Mouse (Mus musculus): ENCODE measurements around the gene Slc39a5. TPM values are rescaled to one million over a fixed set of nuclear protein-coding genes. Genes with fewer than 3 reads are reported as not detected.

Slc39a5 gene
- polyA plus RNA-seq, 1 experiment from 2014 or later: 0.76 TPM

DNA sequence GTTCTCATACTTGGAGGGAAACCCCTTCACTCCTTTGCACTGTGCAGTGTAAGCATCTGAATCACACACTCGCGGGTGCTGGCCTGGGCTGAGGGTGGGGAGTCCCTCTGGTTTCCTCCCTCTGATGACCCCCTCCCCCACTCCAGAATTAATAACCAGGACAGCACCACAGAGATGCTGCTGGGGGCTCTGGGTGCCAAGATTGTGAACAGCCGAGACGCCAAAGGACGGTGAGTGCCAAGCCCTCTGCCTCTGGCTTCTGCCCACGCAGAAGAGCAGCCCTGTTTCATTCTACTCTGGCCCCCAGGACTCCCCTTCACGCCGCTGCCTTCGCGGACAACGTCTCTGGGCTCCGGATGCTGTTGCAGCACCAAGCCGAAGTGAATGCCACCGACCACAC, 12.1 kb downstream of the Slc39a5 start:
- H3K9ac ChIP-seq (ENCODE audit: low read length): no peak overlapping the region
- no peak overlapping the region for H3K4me2 ChIP-seq (replicated peaks; ENCODE audit: low read depth)
- no peak for DNase-seq (ENCODE audit: low spot score)
- peaks cover 62% of the 10 kb centered on the region for H3K36me3 ChIP-seq (ENCODE audit: control insufficient read depth, insufficient read depth, low read length)
- H3K4me1 ChIP-seq (replicated peaks; ENCODE audit: control insufficient read depth, insufficient read depth): no peaks in the 10 kb centered on the region
- H3K27me3 ChIP-seq (ENCODE audit: control insufficient read depth, insufficient read depth, low read length): no peaks in the 10 kb centered on the region
- ATAC-seq (ENCODE audit: low FRiP score, low TSS enrichment): no peak
- H3K27ac ChIP-seq (replicated peaks): no peak overlapping the region
- no peak overlapping the region for H3K4me3 ChIP-seq (ENCODE audit: low read depth, low read length)
- no peaks in the 10 kb centered on the region for H3K9me3 ChIP-seq (ENCODE audit: control insufficient read depth, low read length)
- TF ChIP-seq CTCF (IDR thresholded peaks at IDR 0.05; ENCODE audit: low read depth): no peak
- TF ChIP-seq EP300 (optimal IDR thresholded peaks at IDR 0.05): no peak
- 87% methylated on average over 14 of the region's 14 CpGs for WGBS

DNA sequence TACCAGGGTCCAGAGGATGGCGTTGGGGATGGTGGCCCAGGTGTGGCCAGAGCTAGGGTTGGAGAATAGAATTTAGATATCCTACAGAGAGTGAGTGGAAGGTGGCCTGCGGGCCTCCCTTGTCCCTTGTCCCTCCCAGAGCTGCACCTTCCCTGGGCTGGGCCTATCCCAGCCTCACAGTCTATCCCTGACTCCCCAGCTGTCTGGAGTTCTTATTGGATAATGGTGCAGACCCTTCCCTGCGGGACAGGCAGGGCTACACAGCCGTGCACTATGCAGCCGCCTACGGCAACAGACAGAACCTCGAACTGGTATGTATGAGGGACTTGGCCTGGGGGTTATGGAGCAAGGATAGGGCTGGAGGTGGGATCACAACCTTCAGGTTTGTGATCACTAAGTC, 15.1 kb downstream of the Slc39a5 start:
- Histone ChIP-seq H3K27me3 (ENCODE audit: control insufficient read depth, insufficient read depth, low read length) (no peaks in the 10 kb centered on the region), H3K36me3 (ENCODE audit: control insufficient read depth, insufficient read depth, low read length) (peaks cover 72% of the 10 kb centered on the region), H3K4me2 (replicated peaks; ENCODE audit: low read depth) (no peak overlapping the region), H3K27ac (replicated peaks) (no peak overlapping the region), H3K4me1 (replicated peaks; ENCODE audit: control insufficient read depth, insufficient read depth) (no peaks in the 10 kb centered on the region), H3K9ac (ENCODE audit: low read length) (no peak overlapping the region), H3K4me3 (ENCODE audit: low read depth, low read length) (no peak overlapping the region), H3K9me3 (ENCODE audit: control insufficient read depth, low read length) (no peaks in the 10 kb centered on the region)
- WGBS: 80% methylated on average over 7 of the region's 7 CpGs
- ATAC-seq (ENCODE audit: low FRiP score, low TSS enrichment): no peak
- TF ChIP-seq CTCF (IDR thresholded peaks at IDR 0.05; ENCODE audit: low read depth) (no peak), EP300 (optimal IDR thresholded peaks at IDR 0.05) (no peak)
- DNase-seq (ENCODE audit: low spot score): no peak

GRCm38 (mm10) chr10:128382482-128382881, 18.5 kb downstream of the Slc39a5 start:
- DNase-seq (ENCODE audit: low spot score): no peak
- TF ChIP-seq CTCF (IDR thresholded peaks at IDR 0.05; ENCODE audit: low read depth): no peak
- no peak for TF ChIP-seq EP300 (optimal IDR thresholded peaks at IDR 0.05)
- no peak overlapping the region for H3K9ac ChIP-seq (ENCODE audit: low read length)
- H3K27me3 ChIP-seq (ENCODE audit: control insufficient read depth, insufficient read depth, low read length): no peaks in the 10 kb centered on the region
- peaks cover 48% of the 10 kb centered on the region for H3K36me3 ChIP-seq (ENCODE audit: control insufficient read depth, insufficient read depth, low read length)
- peaks cover 3% of the 10 kb centered on the region; the same call in 1 of the 2 replicates for H3K4me1 ChIP-seq (replicated peaks; ENCODE audit: control insufficient read depth, insufficient read depth)
- 80% methylated on average over 8 of the region's 8 CpGs for WGBS
- H3K4me2 ChIP-seq (replicated peaks; ENCODE audit: low read depth): no peak overlapping the region
- H3K9me3 ChIP-seq (ENCODE audit: control insufficient read depth, low read length): no peaks in the 10 kb centered on the region
- no peak overlapping the region for H3K27ac ChIP-seq (replicated peaks)
- no peak for ATAC-seq (ENCODE audit: low FRiP score, low TSS enrichment)
- H3K4me3 ChIP-seq (ENCODE audit: low read depth, low read length): no peak overlapping the region

DNA sequence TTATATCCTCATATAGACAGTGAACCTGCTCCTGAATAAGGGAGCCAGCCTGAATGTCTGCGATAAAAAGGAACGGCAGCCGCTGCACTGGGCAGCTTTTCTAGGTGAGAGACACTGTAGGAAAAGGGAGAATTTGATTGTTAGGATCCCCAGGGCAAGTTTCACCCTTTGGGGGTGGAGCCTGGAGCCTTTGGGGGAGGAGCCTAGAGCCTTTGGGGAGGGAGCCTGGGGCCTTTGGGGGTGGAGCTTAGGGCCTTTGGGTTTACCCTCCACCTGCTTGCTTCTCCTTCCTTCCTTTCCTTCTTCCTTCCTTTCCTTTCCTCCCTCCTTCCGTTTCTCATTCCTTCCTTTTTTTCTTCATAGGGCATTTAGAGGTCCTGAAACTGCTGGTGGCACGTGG, 20.5 kb downstream of the Slc39a5 start:
- no peak for ATAC-seq (ENCODE audit: low FRiP score, low TSS enrichment)

GRCm38 (mm10) chr10:128379260-128379659, 21.8 kb downstream of the Slc39a5 start:
- H3K4me2 ChIP-seq (replicated peaks; ENCODE audit: low read depth): no peak overlapping the region
- no peak for ATAC-seq (ENCODE audit: low FRiP score, low TSS enrichment)
- H3K9ac ChIP-seq (ENCODE audit: low read length): no peak overlapping the region

More for the DNA sequence above, 20.5 kb downstream of the Slc39a5 start:
- peaks cover 3% of the 10 kb centered on the region; the same call in 1 of the 2 replicates for H3K4me1 ChIP-seq (replicated peaks; ENCODE audit: control insufficient read depth, insufficient read depth)
- TF ChIP-seq CTCF (IDR thresholded peaks at IDR 0.05; ENCODE audit: low read depth): no peak
- TF ChIP-seq EP300 (optimal IDR thresholded peaks at IDR 0.05): no peak
- no peak overlapping the region for H3K27ac ChIP-seq (replicated peaks)
- no peaks in the 10 kb centered on the region for H3K9me3 ChIP-seq (ENCODE audit: control insufficient read depth, low read length)
- peak; percentile 68 for DNase-seq (ENCODE audit: low spot score)
- 89% methylated on average over 5 of the region's 5 CpGs for WGBS
- H3K4me2 ChIP-seq (replicated peaks; ENCODE audit: low read depth): no peak overlapping the region
- peaks cover 34% of the 10 kb centered on the region for H3K36me3 ChIP-seq (ENCODE audit: control insufficient read depth, insufficient read depth, low read length)
- H3K27me3 ChIP-seq (ENCODE audit: control insufficient read depth, insufficient read depth, low read length): no peaks in the 10 kb centered on the region
- H3K9ac ChIP-seq (ENCODE audit: low read length): no peak overlapping the region
- no peak overlapping the region for H3K4me3 ChIP-seq (ENCODE audit: low read depth, low read length)

GRCm38 (mm10) chr10:128378462-128378861, 22.6 kb downstream of the Slc39a5 start:
- Histone ChIP-seq H3K4me1 (replicated peaks; ENCODE audit: control insufficient read depth, insufficient read depth) (peaks cover 3% of the 10 kb centered on the region; the same call in 1 of the 2 replicates), H3K27me3 (ENCODE audit: control insufficient read depth, insufficient read depth, low read length) (no peaks in the 10 kb centered on the region), H3K4me3 (ENCODE audit: low read depth, low read length) (no peak overlapping the region), H3K9ac (ENCODE audit: low read length) (peak overlapping the region; percentile 96), H3K4me2 (replicated peaks; ENCODE audit: low read depth) (peak overlapping the region; percentile 82; the same call in 1 of the 2 replicates), H3K27ac (replicated peaks) (no peak overlapping the region), H3K9me3 (ENCODE audit: control insufficient read depth, low read length) (no peaks in the 10 kb centered on the region), H3K36me3 (ENCODE audit: control insufficient read depth, insufficient read depth, low read length) (peaks cover 21% of the 10 kb centered on the region)
- WGBS: 58% methylated on average over 3 of the region's 3 CpGs
- TF ChIP-seq EP300 (optimal IDR thresholded peaks at IDR 0.05) (no peak), CTCF (IDR thresholded peaks at IDR 0.05; ENCODE audit: low read depth) (no peak)
- DNase-seq (ENCODE audit: low spot score) (no peak), ATAC-seq (ENCODE audit: low FRiP score, low TSS enrichment) (no peak)

More at GRCm38 (mm10) chr10:128379260-128379659, 21.8 kb downstream of the Slc39a5 start:
- no peaks in the 10 kb centered on the region for H3K9me3 ChIP-seq (ENCODE audit: control insufficient read depth, low read length)
- WGBS: 93% methylated on average over 7 of the region's 7 CpGs
- H3K27ac ChIP-seq (replicated peaks): no peak overlapping the region
- H3K4me1 ChIP-seq (replicated peaks; ENCODE audit: control insufficient read depth, insufficient read depth): peaks cover 3% of the 10 kb centered on the region; the same call in 1 of the 2 replicates
- no peak for DNase-seq (ENCODE audit: low spot score)
- H3K4me3 ChIP-seq (ENCODE audit: low read depth, low read length): no peak overlapping the region
- peaks cover 28% of the 10 kb centered on the region for H3K36me3 ChIP-seq (ENCODE audit: control insufficient read depth, insufficient read depth, low read length)
- no peaks in the 10 kb centered on the region for H3K27me3 ChIP-seq (ENCODE audit: control insufficient read depth, insufficient read depth, low read length)
- no peak for TF ChIP-seq CTCF (IDR thresholded peaks at IDR 0.05; ENCODE audit: low read depth)
- TF ChIP-seq EP300 (optimal IDR thresholded peaks at IDR 0.05): no peak
